Mouse (Mus musculus) lung, embryonic 15.5 days (tissue): ENCODE results near the gene Thrap3. TPM values are rescaled to one million over a fixed set of nuclear protein-coding genes. Genes with fewer than 3 reads are reported as not detected.
A peak's percentile ranks its signal among the peaks of the same experiment; 100 is the strongest.
"Not testable (repeated sequence)": the region's sequence is repeated elsewhere in the genome, so short reads cannot be mapped to it uniquely, and the experiment has no call there.

Experiments used
- ATAC-seq: fragments of 200-750 bp; cut with Nextera tagmentation; 2 replicates; pipeline ENCODE4 v1.8.0; 2017; ENCODE audit warnings: moderate number of reproducible peaks, borderline replicate concordance; ENCODE audit not compliant: low FRiP score, low TSS enrichment; ENCODE audit errors: extremely low read depth
- H3K27ac ChIP-seq: fragments of 300-500 bp; sonication (generic); 2 replicates; pipeline ENCODE4 v1.5.1; 2015; ENCODE audit warnings: moderate library complexity, mild to moderate bottlenecking, inconsistent platforms
- H3K27me3 ChIP-seq: fragments of 300-500 bp; sonication (generic); 2 replicates; pipeline ENCODE4 v1.6.1; 2015; ENCODE audit warnings: inconsistent platforms
- H3K36me3 ChIP-seq: fragments of 300-500 bp; sonication (generic); 2 replicates; pipeline ENCODE4 v1.6.1; 2015; ENCODE audit warnings: inconsistent platforms
- H3K4me1 ChIP-seq: fragments of 300-500 bp; sonication (generic); 2 replicates; pipeline ENCODE4 v1.6.1; 2015; ENCODE audit warnings: inconsistent platforms
- H3K4me2 ChIP-seq: fragments of 300-500 bp; sonication (generic); 2 replicates; pipeline ENCODE4 v1.6.1; 2015; ENCODE audit warnings: inconsistent platforms, mild to moderate bottlenecking, moderate library complexity
- H3K4me3 ChIP-seq: fragments of 300-500 bp; sonication (generic); 2 replicates; pipeline ENCODE4 v1.5.1; 2015; ENCODE audit warnings: mild to moderate bottlenecking, inconsistent platforms
- H3K9ac ChIP-seq: fragments of 300-500 bp; sonication (generic); 2 replicates; pipeline ENCODE4 v1.6.1; 2015; ENCODE audit warnings: inconsistent platforms
- H3K9me3 ChIP-seq: fragments of 300-500 bp; sonication (generic); 2 replicates; pipeline ENCODE4 v1.6.1; 2016; ENCODE audit warnings: inconsistent platforms
- WGBS: fragments of 180-500 bp; shearing (Covaris S2); methylation state at CpG from one replicate; pipeline ENCODE4 v1.1.7; 2015; 5-methylcytosine and 5-hydroxymethylcytosine counted together
- polyA plus RNA-seq: library from polyadenylated mRNA; unstranded; fragments of >200 nt; fragmentation: Nextera tagmentation; extraction: Ambion mirVana; gene quantifications from 2 replicates; pipeline ENCODE4 v1.2.1, GENCODE M21; 2015

Thrap3 gene
- polyA plus RNA-seq, 1 experiment from 2014 or later, result 228 TPM

- Histone ChIP-seq H3K4me3 (no peak overlapping the region), H3K27ac (no peak overlapping the region), H3K4me1 (peaks cover 6% of the 10 kb centered on the region; the same call in 1 of the 2 replicates), H3K27me3 (no peaks in the 10 kb centered on the region), H3K9ac (no peak overlapping the region), H3K9me3 (no peaks in the 10 kb centered on the region), H3K4me2 (no peak overlapping the region), H3K36me3 (peaks cover 57% of the 10 kb centered on the region)
- ATAC-seq, result no peak
- 85% methylated on average over 2 of the region's 2 CpGs for WGBS
Observed at GRCm38 (mm10) chr4:126190636-126191035, 11.9 kb downstream of the Thrap3 start.

GRCm38 (mm10) chr4:126187096-126187495 is 15.5 kb downstream of the Thrap3 start:
- Histone ChIP-seq H3K27ac (no peak overlapping the region), H3K36me3 (peaks cover 61% of the 10 kb centered on the region), H3K27me3 (no peaks in the 10 kb centered on the region), H3K4me1 (peaks cover 6% of the 10 kb centered on the region; the same call in 1 of the 2 replicates), H3K9me3 (no peaks in the 10 kb centered on the region), H3K4me3 (no peak overlapping the region), H3K4me2 (no peak overlapping the region), H3K9ac (no peak overlapping the region)
- 74% methylated on average over 3 of the region's 3 CpGs for WGBS
- no peak for ATAC-seq

GRCm38 (mm10) chr4:126183034-126183433 is 19.5 kb downstream of the Thrap3 start:
- H3K36me3 ChIP-seq, result peaks cover 73% of the 10 kb centered on the region
- ATAC-seq, result no peak
- no peak overlapping the region for H3K27ac ChIP-seq

GRCm38 (mm10) chr4:126181170-126181957 is 21.2 kb downstream of the Thrap3 start:
- Histone ChIP-seq H3K4me3 (no peak overlapping the region), H3K36me3 (peaks cover 78% of the 10 kb centered on the region), H3K9ac (no peak overlapping the region), H3K4me1 (no peaks in the 10 kb centered on the region), H3K9me3 (no peaks in the 10 kb centered on the region), H3K27me3 (no peaks in the 10 kb centered on the region), H3K27ac (no peak overlapping the region), H3K4me2 (no peak overlapping the region)
- no peak for ATAC-seq
- WGBS, result 46% methylated on average over 7 of the region's 7 CpGs

More at GRCm38 (mm10) chr4:126183034-126183433, 19.5 kb downstream of the Thrap3 start:
- H3K9me3 ChIP-seq, result no peaks in the 10 kb centered on the region
- no peak overlapping the region for H3K4me2 ChIP-seq
- H3K4me3 ChIP-seq, result no peak overlapping the region
- 76% methylated on average over 5 of the region's 5 CpGs for WGBS
- H3K9ac ChIP-seq, result no peak overlapping the region
- H3K4me1 ChIP-seq, result peaks cover 6% of the 10 kb centered on the region; the same call in 1 of the 2 replicates
- no peaks in the 10 kb centered on the region for H3K27me3 ChIP-seq

GRCm38 (mm10) chr4:126175980-126176379 is 26.6 kb downstream of the Thrap3 start:
- not testable (repeated sequence) for H3K4me3 ChIP-seq, H3K9me3 ChIP-seq, H3K9ac ChIP-seq, H3K4me2 ChIP-seq, H3K4me1 ChIP-seq, ATAC-seq, H3K27me3 ChIP-seq, H3K27ac ChIP-seq
- WGBS, result 74% methylated on average over 7 of the region's 7 CpGs
- peaks cover 90% of the 10 kb centered on the region for H3K36me3 ChIP-seq

GRCm38 (mm10) chr4:126173800-126174199 is 28.8 kb downstream of the Thrap3 start:
- H3K9ac ChIP-seq, result no peak overlapping the region
- H3K36me3 ChIP-seq, result peaks cover 89% of the 10 kb centered on the region
- H3K4me3 ChIP-seq, result no peak overlapping the region
- no peak overlapping the region for H3K27ac ChIP-seq
- H3K4me1 ChIP-seq, result no peaks in the 10 kb centered on the region
- H3K27me3 ChIP-seq, result no peaks in the 10 kb centered on the region
- WGBS, result 86% methylated on average over 5 of the region's 5 CpGs
- no peak for ATAC-seq
- H3K9me3 ChIP-seq, result no peaks in the 10 kb centered on the region
- H3K4me2 ChIP-seq, result no peak overlapping the region

- H3K27me3 ChIP-seq, H3K4me1 ChIP-seq, H3K4me2 ChIP-seq, ATAC-seq, H3K9me3 ChIP-seq, H3K9ac ChIP-seq, H3K4me3 ChIP-seq, H3K27ac ChIP-seq: not testable (repeated sequence)
- WGBS, result 88% methylated on average over 5 of the region's 5 CpGs
- peaks cover 90% of the 10 kb centered on the region for H3K36me3 ChIP-seq
Observed at GRCm38 (mm10) chr4:126170737-126171136, 31.8 kb downstream of the Thrap3 start.

- Histone ChIP-seq H3K4me2 (no peak overlapping the region), H3K9me3 (no peaks in the 10 kb centered on the region), H3K4me3 (no peak overlapping the region), H3K36me3 (peaks cover 75% of the 10 kb centered on the region), H3K4me1 (no peaks in the 10 kb centered on the region), H3K9ac (no peak overlapping the region), H3K27me3 (no peaks in the 10 kb centered on the region), H3K27ac (no peak overlapping the region)
- ATAC-seq, result no peak
- WGBS, result 79% methylated on average over 6 of the region's 6 CpGs
Observed at GRCm38 (mm10) chr4:126168851-126169250, 33.7 kb downstream of the Thrap3 start.

GRCm38 (mm10) chr4:126166084-126166483 is 36.5 kb downstream of the Thrap3 start:
- WGBS, result 61% methylated on average over 3 of the region's 3 CpGs
- H3K36me3 ChIP-seq, result peaks cover 51% of the 10 kb centered on the region
- peaks cover 19% of the 10 kb centered on the region for H3K4me1 ChIP-seq
- no peaks in the 10 kb centered on the region for H3K9me3 ChIP-seq
- no peak for ATAC-seq
- no peak overlapping the region for H3K27ac ChIP-seq
- no peak overlapping the region for H3K9ac ChIP-seq
- no peak overlapping the region for H3K4me3 ChIP-seq
- no peak overlapping the region for H3K4me2 ChIP-seq
- no peaks in the 10 kb centered on the region for H3K27me3 ChIP-seq

- H3K4me2 ChIP-seq, H3K9ac ChIP-seq, ATAC-seq, H3K27me3 ChIP-seq, H3K27ac ChIP-seq, H3K4me3 ChIP-seq, H3K9me3 ChIP-seq: not testable (repeated sequence)
- H3K4me1 ChIP-seq, result peaks cover 19% of the 10 kb centered on the region
- peaks cover 42% of the 10 kb centered on the region for H3K36me3 ChIP-seq
- WGBS, result 62% methylated on average over 9 of the region's 10 CpGs
Observed at GRCm38 (mm10) chr4:126165092-126165491, 37.5 kb downstream of the Thrap3 start.

GRCm38 (mm10) chr4:126163685-126164084 is 38.9 kb downstream of the Thrap3 start:
- peaks cover 27% of the 10 kb centered on the region for H3K4me1 ChIP-seq
- H3K9ac ChIP-seq, result peak overlapping the region; percentile 61; the same call in 1 of the 2 replicates
- ATAC-seq, result no peak
- WGBS, result 52% methylated on average over 4 of the region's 4 CpGs
- H3K27me3 ChIP-seq, result no peaks in the 10 kb centered on the region
- H3K27ac ChIP-seq, result peak overlapping the region; percentile 89
- peak overlapping the region; percentile 96 for H3K4me2 ChIP-seq
- no peak overlapping the region; the same call in 1 of the 2 replicates for H3K4me3 ChIP-seq
- no peaks in the 10 kb centered on the region for H3K9me3 ChIP-seq
- H3K36me3 ChIP-seq, result peaks cover 29% of the 10 kb centered on the region

- Histone ChIP-seq H3K4me3 (peak within 1 kb of the TSS; percentile 55), H3K27me3 (no peaks in the 10 kb centered on the region), H3K9ac (peak within 1 kb of the TSS; percentile 61), H3K4me1 (peaks cover 30% of the 10 kb centered on the region), H3K4me2 (peak within 1 kb of the TSS; percentile 96), H3K9me3 (no peaks in the 10 kb centered on the region), H3K27ac (peak within 1 kb of the TSS; percentile 89), H3K36me3 (peaks cover 24% of the 10 kb centered on the region)
- WGBS, result 9% methylated on average over 22 of the region's 22 CpGs
- ATAC-seq, result peak; percentile 9; the same call in 1 of the 2 replicates
Observed at GRCm38 (mm10) chr4:126163067-126163659, 39.4 kb downstream of the Thrap3 start, which contains the start of gene Sh3d21. TSS of gene Sh3d21 (minus strand) at chr4:126163491.
